Mouse (Mus musculus): ENCODE results near the gene Vmn1r143.
"Not testable (repeated sequence)": the region's sequence is repeated elsewhere in the genome, so short reads cannot be mapped to it uniquely, and the experiment has no call there.

The Vmn1r143 gene

GRCm38 (mm10) chr7:22189077-22189476 lies at the start of gene Vmn1r143:
Vmn1r143 (plus strand) TSS chr7:22189377.
- not testable (repeated sequence) for DNase-seq (ENCODE audit: low read depth)

- DNase-seq (ENCODE audit: low read depth) = not testable (repeated sequence)
These were observed 25.2 kb upstream of the Vmn1r143 start, which contains the start of gene Vmn1r142 for GRCm38 (mm10) chr7:22163935-22164334. Vmn1r142 (minus strand) TSS chr7:22164035.

- not testable (repeated sequence) for DNase-seq (ENCODE audit: low read depth)
These were observed 12.0 kb downstream of the Vmn1r143 start, which contains the start of gene Gm8653 for GRCm38 (mm10) chr7:22201164-22201563. Gm8653 (minus strand) TSS chr7:22201264.

GRCm38 (mm10) chr7:22229384-22229783 lies 40.2 kb downstream of the Vmn1r143 start, which contains the start of gene Gm8453:
Gm8453 (minus strand) TSS chr7:22229484.
- DNase-seq (ENCODE audit: low read depth) = not testable (repeated sequence)

Data from c-Kit-positive CD71-positive TER-119-negative erythroid progenitor cells, embryonic 14.5 days (primary cell).